Mouse (Mus musculus): ENCODE measurements around the gene Defb25.

- TF ChIP-seq CTCF (IDR thresholded peaks at IDR 0.05; ENCODE audit: borderline replicate concordance, control insufficient read depth, extremely low read depth, insufficient read depth, low read length, poor library complexity) (no peak), POLR2A (IDR thresholded peaks at IDR 0.05; ENCODE audit: control insufficient read depth, extremely low read depth, insufficient read depth, low read length, poor library complexity) (no peak)
These were observed 11.5 kb upstream of the Defb25 start for GRCm38 (mm10) chr2:152634311-152634710.

All from thymus, adult 2 months (tissue).